Mouse (Mus musculus): Measurements from ENCODE around the gene Aco2.

The Aco2 gene

GRCm38 (mm10) chr15:81950716-81951115 is 78.6 kb downstream of the Aco2 start:
- no peak for DNase-seq (ENCODE audit: low spot score)

- no peak for DNase-seq (ENCODE audit: low spot score)
These were observed 79.0 kb downstream of the Aco2 start for GRCm38 (mm10) chr15:81951159-81951558.

GRCm38 (mm10) chr15:81952310-81952709 is 80.2 kb downstream of the Aco2 start:
- no peak for DNase-seq (ENCODE audit: low spot score)

- no peak for DNase-seq (ENCODE audit: low spot score)
These were observed 82.1 kb downstream of the Aco2 start for GRCm38 (mm10) chr15:81954151-81954583.

GRCm38 (mm10) chr15:81954716-81955115 is 82.6 kb downstream of the Aco2 start:
- no peak for DNase-seq (ENCODE audit: low spot score)

- DNase-seq (ENCODE audit: low spot score) = no peak
These were observed 83.3 kb downstream of the Aco2 start for GRCm38 (mm10) chr15:81955414-81955813.

DNA sequence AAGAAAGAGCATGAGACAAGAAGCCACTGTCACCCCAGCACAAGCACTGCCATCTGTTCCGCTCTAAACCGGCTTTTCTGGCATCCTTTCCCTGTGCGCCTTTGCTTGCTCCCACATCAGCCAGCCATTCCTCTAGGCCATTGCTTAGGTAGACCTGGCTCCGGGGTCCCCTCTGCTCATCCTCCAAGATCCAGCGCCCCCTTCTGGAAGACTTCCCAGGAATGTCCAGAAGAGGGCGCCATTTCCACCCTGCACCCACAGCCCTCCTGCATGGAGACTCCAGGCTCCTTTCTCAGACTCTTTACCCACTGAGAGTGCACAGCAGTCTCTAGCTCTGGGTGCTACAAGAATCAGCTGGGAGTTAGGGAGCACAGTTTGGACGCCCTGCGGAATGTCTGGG is 84.3 kb downstream of the Aco2 start:
- DNase-seq (ENCODE audit: low spot score) = no peak

DNA sequence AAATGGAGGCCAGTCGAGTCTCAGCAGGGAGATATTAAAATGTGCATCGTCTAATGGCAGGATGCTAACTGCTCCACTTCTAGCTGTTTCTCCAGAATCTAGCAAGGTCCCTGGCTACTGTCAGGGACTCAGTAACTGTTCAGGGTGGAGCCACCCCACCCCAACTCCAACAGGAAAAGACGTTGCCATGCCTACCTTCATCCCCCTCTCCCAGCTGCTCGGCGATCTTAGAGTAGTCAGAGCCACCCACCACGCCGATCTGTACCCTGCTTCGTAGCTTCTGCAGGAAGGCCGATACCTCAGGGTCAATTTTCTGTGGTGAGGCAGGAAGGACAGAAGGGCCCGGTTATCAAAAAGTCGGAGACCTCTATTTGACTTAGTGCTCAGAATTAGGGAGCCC is 85.5 kb downstream of the Aco2 start:
- no peak for DNase-seq (ENCODE audit: low spot score)

- no peak for DNase-seq (ENCODE audit: low spot score)
These were observed 86.8 kb downstream of the Aco2 start for GRCm38 (mm10) chr15:81958906-81959305.

DNA sequence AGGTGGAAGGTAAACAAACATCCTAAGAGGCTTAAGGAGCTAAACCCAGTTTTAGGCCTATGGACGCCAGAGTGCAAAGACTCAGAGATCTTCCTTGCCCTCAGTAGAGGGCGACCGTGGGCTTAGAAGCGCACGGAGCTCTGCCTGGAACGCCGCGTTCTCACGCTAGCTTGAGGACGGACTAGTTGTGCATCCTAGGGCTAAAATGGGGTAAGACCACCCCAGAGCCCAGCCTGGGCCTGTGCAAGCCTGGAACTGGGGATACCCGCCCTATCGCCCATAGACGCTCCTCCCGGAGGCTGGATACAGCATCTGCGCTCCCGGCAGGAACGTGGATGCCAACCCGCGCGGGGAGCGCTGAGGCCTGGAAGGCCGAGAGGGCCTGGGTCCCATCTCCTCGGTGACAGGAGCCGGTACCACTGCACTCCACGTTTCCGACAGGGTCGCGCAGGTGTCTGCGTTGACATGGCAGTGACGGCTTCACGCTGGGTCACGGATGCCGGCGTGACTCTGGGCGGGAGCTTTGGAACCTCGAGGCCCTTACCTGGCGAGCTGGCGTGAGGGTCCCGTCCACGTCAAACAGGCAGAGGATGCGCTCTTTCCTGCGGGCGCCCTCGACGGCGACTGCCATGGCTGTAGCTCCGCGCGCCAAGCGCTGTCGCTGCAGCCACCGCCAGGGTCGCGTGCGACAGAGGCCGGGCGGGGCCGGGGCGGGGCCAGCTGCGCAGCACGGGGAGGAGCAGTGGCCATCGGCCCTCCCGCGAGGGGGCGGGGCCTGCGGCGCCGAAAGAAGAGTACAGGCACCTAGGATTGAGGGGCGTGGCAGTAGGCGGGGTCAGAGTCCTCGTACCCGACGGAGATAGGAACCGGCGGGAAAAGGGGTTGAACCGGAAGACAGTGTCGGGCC is 88.3 kb downstream of the Aco2 start, which contains the start of gene Pmm1:
TSS of gene Pmm1 (minus strand) at position 760 of the 907 bp plus-strand sequence.
- peak; percentile 97 for DNase-seq (ENCODE audit: low spot score)

GRCm38 (mm10) chr15:81961078-81961451 is 89.0 kb downstream of the Aco2 start:
- no peak for DNase-seq (ENCODE audit: low spot score)

DNA sequence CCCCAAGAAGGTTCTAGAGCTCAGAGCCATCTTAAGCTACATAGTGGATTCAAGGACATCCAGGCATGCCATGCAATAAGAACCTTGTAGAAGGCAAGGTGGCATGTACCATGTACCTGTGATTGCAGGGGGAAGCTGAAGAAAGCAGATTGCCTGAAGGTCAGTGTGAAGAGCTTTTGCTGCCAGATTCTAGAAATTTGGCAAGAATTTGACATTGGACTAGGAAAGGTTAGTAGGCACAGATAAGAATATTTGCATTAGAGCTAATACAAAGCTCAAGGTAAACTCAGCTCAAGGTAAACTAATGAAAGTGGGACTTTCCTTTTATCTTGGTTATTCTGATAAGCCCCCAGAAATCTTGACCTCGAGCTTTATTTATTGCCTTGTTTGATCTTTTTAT is 92.2 kb downstream of the Aco2 start:
- DNase-seq (ENCODE audit: low spot score) = no peak

Measured in adipocyte (in vitro differentiated cells).